Mouse (Mus musculus) bone marrow, adult 2 months (tissue): ENCODE results near the gene Tbc1d4.
A peak's percentile ranks its signal among the peaks of the same experiment; 100 is the strongest.

Source experiments
- CTCF ChIP-seq: fragments of 200-500 bp; IDR thresholded peaks from 2 replicates; pipeline ENCODE4 v1.5.1; 2011; ENCODE audit warnings: low read length, control low read depth; ENCODE audit not compliant: control insufficient read depth, insufficient read depth
- POLR2A ChIP-seq: fragments of 200-500 bp; IDR thresholded peaks from 2 replicates; pipeline ENCODE4 v1.6.1; 2011; ENCODE audit warnings: low read depth, mild to moderate bottlenecking, control low read depth, low read length, borderline replicate concordance; ENCODE audit not compliant: control insufficient read depth

DNA sequence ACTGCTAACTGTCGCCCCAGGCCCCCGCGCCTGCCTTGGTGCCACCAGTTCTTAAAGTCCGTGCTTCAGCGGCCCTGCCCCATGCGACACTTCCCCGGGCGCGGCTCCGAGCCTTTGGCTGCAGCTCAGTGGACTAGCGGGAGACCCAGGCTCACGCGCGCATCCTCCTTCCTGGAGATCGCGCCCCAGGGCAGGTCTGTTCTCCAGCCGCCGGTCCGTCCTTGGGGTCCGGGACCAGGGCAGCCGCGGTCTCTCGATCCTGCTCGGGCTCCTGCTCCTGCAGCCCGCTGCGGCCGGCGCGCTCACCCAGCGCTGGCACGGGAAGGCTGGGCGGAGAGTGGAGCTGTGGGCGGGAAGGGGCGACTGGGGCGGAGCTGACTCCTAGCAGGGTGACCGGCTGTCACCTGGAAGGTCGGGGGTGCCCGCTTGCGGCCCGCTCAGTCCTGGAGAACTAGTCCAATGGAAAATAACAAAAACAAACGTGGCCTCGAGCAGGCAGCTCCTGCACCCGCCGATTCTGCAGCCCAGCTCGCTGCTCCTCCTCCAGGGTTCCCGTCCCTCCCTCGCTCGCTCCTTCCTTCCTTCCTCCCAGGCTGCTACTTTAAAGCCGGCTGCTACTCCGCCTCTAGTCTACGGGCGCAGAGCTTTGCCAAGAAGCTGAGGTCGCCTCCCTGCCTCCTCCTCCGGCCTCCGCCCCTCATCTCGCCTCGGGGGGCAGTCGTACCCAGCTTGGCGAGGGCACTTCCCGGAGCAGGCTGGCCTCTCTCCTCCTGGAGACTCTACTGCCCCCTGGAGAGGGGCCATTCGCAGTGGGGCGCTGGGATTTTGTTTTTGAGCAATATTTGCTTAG is at the start of gene Tbc1d4:
- TF ChIP-seq CTCF (peak; percentile 53), POLR2A (no peak)
